Mouse (Mus musculus): ENCODE data around the gene Camkk2. TPM values are rescaled to one million over a fixed set of nuclear protein-coding genes. Genes with fewer than 3 reads are reported as not detected.

Camkk2 gene
- polyA plus RNA-seq, 1 experiment from 2014 or later = 62.1 TPM

DNA sequence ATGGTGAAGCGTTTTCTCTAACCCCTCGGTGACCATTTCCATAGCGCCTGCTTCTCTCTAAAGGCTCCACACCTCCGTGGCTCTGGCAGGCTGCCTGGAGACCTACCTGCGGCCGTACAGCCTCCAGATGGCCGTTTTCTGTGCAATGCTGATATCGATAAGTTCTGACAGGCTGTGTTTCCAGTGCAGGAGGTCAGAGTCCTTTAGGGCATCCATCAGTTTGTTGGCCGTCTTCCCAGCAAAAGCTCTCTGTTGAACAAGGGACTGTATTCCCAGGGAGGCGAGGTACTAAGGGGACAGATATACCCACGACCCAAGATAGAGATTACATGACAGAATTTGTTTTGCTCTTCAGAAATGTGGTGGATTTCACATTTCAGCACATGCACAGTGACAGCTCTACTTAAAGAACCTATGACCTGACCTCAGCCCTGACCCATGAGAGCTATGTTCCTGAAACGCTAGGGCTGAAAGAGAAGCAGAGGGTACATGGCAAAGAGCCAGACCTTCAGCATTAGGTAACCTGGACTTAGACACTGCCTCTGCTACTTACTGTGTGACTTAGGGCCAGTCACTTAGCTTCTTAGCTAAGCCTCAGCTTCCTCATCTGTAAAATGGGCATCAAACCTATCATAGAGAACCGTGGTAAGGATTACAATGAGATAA is 21.3 kb upstream of the Camkk2 start:
- Histone ChIP-seq H3K4me2 (replicated peaks) (no peak overlapping the region), H3K9ac (replicated peaks) (no peak overlapping the region), H3K9me3 (no peaks in the 10 kb centered on the region), H3K27ac (replicated peaks) (peak overlapping the region; percentile 81), H3K27me3 (no peaks in the 10 kb centered on the region), H3K4me1 (peaks cover 26% of the 10 kb centered on the region), H3K4me3 (no peak overlapping the region), H3K36me3 (peaks cover 92% of the 10 kb centered on the region)
- WGBS = 70% methylated on average over 13 of the region's 13 CpGs
- no peak for ATAC-seq (replicated peaks)

DNA sequence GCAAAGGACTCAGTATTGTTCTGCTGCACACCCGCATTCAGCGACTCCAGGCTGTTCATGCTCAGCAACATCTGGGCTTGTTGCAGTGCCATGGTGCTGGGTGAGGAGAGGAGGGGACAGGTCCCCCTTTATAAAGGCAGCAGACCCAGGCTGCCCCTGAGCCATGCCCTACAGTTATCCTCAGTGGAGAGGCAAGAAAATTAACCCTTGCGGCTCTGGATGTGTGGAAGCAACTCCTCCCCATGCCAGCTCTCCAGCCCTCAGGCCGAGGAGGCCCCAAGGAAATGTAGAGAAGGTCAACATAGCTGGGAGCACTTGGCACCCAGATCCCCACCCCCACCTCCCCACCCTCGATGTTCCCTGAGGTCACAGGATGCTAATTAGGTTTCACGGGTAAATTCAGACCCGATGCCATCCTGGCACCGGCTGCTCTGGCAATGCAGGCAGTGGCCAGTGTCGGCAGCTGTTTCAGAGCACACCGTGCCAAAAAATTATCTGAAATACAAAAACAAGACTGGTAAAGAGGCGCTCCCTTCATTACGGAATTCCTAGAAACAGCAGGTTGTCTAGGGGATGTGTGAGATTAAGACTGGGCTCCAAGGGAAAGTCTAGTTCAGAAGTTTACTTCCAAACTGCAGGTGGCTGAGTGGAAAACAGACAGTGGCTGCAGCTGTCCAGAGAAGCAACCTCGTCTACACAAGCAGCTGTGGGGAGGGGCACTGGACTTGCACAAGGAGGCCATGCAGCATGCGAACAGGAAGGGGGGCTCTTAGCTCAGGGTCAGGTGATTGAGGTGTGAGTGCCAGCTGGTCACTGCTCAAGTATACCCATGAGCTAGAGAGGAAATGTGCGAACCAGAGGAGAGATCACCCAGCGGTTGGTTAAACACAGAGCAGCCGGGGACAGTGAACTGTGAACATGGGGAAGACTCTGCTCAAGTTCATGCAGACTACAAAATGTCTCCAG is 20.5 kb upstream of the Camkk2 start:
- no peak overlapping the region for H3K4me2 ChIP-seq (replicated peaks)
- H3K4me3 ChIP-seq = no peak overlapping the region
- H3K36me3 ChIP-seq = peaks cover 92% of the 10 kb centered on the region
- no peak overlapping the region for H3K9ac ChIP-seq (replicated peaks)
- peak overlapping the region; percentile 81 for H3K27ac ChIP-seq (replicated peaks)
- ATAC-seq (replicated peaks) = peak; percentile 55; the same call in 1 of the 2 replicates
- H3K27me3 ChIP-seq = no peaks in the 10 kb centered on the region
- H3K9me3 ChIP-seq = no peaks in the 10 kb centered on the region
- peaks cover 26% of the 10 kb centered on the region for H3K4me1 ChIP-seq
- 61% methylated on average over 17 of the region's 17 CpGs for WGBS

DNA sequence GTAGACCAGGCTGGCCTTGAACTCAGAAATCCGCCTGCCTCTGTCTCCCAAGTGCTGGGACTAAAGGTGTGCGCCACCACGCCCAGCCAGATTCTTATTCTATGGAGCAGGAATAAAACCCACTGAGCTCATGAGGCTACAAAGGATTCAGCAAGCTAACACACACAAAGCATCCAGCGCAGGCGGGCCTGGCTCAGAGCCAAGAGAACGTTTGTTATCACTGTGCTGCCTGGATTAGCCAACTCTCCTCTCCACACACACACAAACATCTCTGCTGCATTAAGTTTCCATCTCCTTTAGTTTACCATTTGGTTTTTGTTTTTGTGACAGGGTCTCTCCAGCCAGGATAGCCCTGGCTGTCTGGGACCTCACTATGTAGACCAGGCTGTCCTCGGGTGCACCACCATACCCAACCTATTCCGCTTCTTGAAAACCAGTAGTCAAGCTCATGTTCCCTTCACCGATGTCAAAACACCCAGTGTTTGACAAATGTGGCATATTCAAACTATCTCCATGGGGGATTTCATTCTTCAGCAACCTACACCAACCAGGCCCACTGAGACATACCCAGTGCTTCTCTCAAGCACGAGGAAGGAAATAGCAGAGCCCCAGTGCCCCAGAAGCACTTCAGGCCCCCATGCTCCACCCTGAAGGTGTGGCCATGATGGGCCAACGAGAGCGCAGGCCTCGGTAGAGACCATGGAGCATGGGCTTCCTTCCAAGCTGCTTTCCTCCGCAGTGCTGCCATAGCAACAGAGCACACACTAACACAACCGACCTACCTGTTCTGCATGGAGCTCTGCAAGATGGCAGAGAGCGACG is 19.6 kb upstream of the Camkk2 start:
- H3K4me1 ChIP-seq = peaks cover 26% of the 10 kb centered on the region
- no peak overlapping the region for H3K4me3 ChIP-seq
- no peaks in the 10 kb centered on the region for H3K9me3 ChIP-seq
- H3K36me3 ChIP-seq = peaks cover 90% of the 10 kb centered on the region
- peak overlapping the region; percentile 81 for H3K27ac ChIP-seq (replicated peaks)
- WGBS = 38% methylated on average over 17 of the region's 17 CpGs
- no peak overlapping the region for H3K4me2 ChIP-seq (replicated peaks)
- no peaks in the 10 kb centered on the region for H3K27me3 ChIP-seq
- peak; percentile 79 for ATAC-seq (replicated peaks)
- H3K9ac ChIP-seq (replicated peaks) = no peak overlapping the region

DNA sequence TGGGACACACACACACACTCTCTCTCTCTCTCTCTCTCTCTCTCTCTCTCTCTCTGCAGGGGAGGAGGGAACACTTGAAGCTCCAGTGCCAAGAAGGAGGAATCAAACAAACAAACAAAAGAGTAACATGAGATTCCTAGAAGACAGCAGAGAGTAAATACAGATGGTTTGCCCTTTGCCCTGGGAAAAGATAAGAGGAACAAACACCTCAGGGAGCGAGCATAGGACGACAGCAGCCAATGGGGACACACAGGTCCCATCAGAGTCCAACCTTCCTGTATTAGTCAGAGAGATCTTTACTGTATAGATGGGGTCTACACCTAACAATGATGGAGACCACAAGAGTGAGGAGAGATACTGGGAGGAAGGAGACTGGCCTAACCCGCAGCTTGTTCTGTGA is 18.7 kb upstream of the Camkk2 start:
- Histone ChIP-seq H3K4me3 (no peak overlapping the region), H3K36me3 (peaks cover 90% of the 10 kb centered on the region), H3K9ac (replicated peaks) (no peak overlapping the region), H3K27ac (replicated peaks) (peak overlapping the region; percentile 81), H3K4me2 (replicated peaks) (no peak overlapping the region), H3K4me1 (peaks cover 26% of the 10 kb centered on the region), H3K27me3 (no peaks in the 10 kb centered on the region), H3K9me3 (no peaks in the 10 kb centered on the region)
- WGBS = 93% methylated on average over 3 of the region's 3 CpGs
- no peak for ATAC-seq (replicated peaks)

DNA sequence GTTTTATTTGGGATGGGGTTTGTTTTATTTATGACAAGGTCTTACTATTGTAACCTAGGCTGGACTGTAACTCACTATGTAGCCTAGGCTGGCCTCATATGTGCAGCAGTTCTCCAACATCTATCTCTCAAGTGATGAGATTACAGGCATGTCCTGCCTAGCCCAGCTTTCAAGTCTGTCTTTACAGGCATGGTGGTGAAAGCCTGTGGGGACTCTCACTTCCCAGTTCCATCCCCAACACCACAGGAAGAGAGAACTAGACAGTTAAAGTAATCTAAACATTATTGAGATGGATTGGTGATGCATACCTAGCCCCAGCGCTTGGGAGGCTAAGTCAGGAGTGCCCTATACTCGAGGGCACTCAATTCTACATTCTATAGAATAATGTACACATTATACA is 9.5 kb upstream of the Camkk2 start:
- Histone ChIP-seq H3K4me2 (replicated peaks) (no peak overlapping the region), H3K9ac (replicated peaks) (no peak overlapping the region), H3K4me3 (no peak overlapping the region), H3K27ac (replicated peaks) (no peak overlapping the region), H3K9me3 (no peaks in the 10 kb centered on the region), H3K4me1 (peaks cover 8% of the 10 kb centered on the region; the same call in 1 of the 2 replicates), H3K27me3 (no peaks in the 10 kb centered on the region), H3K36me3 (peaks cover 60% of the 10 kb centered on the region)
- ATAC-seq (replicated peaks) = no peak
- 95% methylated on average over 2 of the region's 2 CpGs for WGBS

DNA sequence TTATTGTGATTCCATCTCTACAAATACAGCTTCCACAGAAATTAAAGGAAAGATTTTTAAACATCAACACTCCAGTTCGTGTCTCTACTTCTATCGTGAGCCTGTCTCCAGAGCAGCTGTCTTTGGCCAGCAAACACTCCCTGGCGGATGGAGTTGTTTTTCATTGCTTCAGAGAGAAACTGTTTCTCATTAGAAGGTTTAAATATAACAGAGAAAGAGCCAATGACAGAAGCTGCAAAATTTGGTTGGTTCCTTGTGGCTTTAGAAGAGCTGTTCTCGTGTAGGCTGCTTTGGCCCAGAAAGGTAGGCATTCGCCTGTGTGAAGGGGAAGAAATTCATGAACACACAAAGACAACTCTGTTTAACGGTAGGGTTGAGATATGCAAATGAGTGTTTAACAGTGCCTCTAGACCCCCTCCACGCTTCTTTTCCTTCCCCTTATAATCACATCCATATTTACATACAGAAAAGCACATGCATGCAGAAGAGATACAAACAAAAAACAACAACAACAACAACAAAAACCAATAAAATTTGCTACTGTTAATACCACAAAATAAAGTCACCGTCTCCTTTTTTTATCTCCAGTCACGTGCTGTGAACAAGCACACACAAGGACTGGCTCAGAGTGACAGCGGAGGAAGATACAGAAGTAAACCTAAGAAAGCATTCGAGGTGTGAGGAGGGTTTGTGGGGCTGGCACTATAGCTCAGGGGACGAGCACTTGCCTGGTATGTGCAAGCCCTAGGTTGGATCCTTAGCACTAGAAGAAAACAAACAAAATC is 7.0 kb upstream of the Camkk2 start:
- H3K4me1 ChIP-seq = peaks cover 13% of the 10 kb centered on the region; the same call in 1 of the 2 replicates
- WGBS = 55% methylated on average over 12 of the region's 12 CpGs
- no peak overlapping the region for H3K9ac ChIP-seq (replicated peaks)
- peak overlapping the region; percentile 60; the same call in 1 of the 2 replicates for H3K27ac ChIP-seq (replicated peaks)
- H3K4me2 ChIP-seq (replicated peaks) = no peak overlapping the region
- H3K4me3 ChIP-seq = no peak overlapping the region
- no peak for ATAC-seq (replicated peaks)
- H3K27me3 ChIP-seq = no peaks in the 10 kb centered on the region
- H3K9me3 ChIP-seq = no peaks in the 10 kb centered on the region
- H3K36me3 ChIP-seq = peaks cover 42% of the 10 kb centered on the region

DNA sequence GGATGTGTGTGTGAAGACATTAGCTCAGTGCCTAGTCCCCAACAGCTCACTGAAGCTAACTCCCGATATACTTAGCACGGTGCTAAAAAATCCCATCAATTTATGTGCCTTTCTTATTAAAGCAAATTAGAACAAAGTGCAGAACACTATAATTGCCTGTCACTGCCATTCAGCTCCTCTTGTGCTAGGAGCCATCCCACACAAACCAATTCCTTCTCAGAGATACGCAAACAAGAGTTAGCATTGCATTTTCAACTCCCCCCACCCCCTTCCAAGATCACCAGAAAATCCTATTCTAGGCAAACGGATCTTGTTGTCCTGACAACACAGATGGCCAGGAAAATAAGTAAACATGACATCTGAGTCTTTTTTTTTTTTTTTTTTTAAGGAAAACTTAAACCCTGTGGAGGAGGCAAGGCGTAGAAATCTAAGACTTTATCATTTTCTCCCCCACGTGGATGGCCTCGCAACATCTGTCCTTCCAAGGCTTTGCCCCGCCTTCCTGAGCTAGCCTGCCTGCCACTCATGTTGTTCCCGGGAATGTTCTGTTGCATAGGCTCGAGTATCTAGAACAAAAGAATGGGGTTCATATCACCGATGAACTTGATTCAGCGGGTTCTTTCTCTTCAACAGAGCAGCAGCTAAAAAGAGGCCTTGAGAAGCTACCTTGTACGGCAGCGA is 4.7 kb upstream of the Camkk2 start:
- Histone ChIP-seq H3K27ac (replicated peaks) (no peak overlapping the region; the same call in none of the 2 replicates), H3K9me3 (no peaks in the 10 kb centered on the region), H3K4me1 (peaks cover 17% of the 10 kb centered on the region), H3K36me3 (peaks cover 24% of the 10 kb centered on the region), H3K4me2 (replicated peaks) (no peak overlapping the region), H3K9ac (replicated peaks) (no peak overlapping the region), H3K27me3 (no peaks in the 10 kb centered on the region), H3K4me3 (no peak overlapping the region)
- WGBS = 53% methylated on average over 14 of the region's 14 CpGs
- ATAC-seq (replicated peaks) = no peak

DNA sequence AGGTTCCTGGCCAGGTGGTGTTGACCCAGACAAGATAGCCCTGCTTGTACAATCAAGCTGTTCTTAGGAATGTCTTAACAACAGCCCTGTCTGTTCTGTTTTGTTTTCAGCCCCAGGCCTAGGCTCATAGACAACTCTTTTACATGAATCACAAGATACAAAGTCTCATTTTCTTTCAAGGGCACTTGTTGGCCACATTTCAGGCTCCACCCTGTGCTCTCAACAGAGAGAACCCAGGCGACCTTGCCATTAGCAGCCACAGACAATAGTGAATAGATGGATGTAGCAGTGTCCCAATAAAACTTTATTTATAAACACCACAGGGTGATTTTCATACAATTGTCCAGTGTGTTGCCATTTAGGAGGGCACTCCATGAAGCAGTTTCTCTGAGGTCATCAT is 2.9 kb upstream of the Camkk2 start:
- Histone ChIP-seq H3K9me3 (no peaks in the 10 kb centered on the region), H3K36me3 (peaks cover 8% of the 10 kb centered on the region), H3K4me3 (no peak overlapping the region), H3K4me2 (replicated peaks) (no peak overlapping the region), H3K27me3 (no peaks in the 10 kb centered on the region), H3K4me1 (peaks cover 31% of the 10 kb centered on the region), H3K9ac (replicated peaks) (no peak overlapping the region), H3K27ac (replicated peaks) (no peak overlapping the region)
- 57% methylated on average over 1 of the region's 1 CpGs for WGBS
- ATAC-seq (replicated peaks) = no peak

DNA sequence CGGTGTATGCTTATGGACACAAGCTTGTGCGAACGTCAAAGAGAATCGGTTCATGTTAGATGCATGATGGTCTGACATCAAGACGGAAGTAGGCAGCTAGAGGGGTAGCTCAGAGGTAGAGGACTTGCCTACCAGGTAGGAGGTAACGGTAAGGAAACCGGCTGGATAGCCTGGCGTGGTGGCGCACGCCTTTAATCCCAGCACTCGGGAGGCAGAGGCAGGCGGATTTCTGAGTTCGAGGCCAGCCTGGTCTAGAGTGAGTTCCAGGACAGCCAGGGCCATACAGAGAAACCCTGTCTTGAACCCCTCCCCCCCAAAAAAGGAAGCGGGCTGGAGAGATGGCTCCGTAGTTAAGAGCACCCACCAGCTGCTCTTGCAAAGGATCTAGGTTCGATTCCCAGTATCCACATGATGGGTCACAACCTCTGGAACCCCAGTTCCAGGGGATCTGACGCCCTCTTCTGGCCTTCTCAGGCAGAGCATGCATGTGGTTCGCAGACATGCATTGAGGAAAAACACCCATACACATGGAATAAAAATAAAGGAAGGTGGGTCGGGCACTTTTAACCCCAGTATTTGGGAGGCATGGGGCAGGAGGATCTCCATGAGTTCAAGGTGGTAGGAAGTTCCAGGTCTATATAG is 1.7 kb upstream of the Camkk2 start:
- ATAC-seq (replicated peaks) = no peak
- WGBS = 92% methylated on average over 19 of the region's 19 CpGs
- Histone ChIP-seq H3K27ac (replicated peaks) (no peak overlapping the region), H3K36me3 (no peaks in the 10 kb centered on the region), H3K4me1 (peaks cover 31% of the 10 kb centered on the region), H3K9ac (replicated peaks) (no peak overlapping the region), H3K4me3 (no peak overlapping the region), H3K9me3 (no peaks in the 10 kb centered on the region), H3K4me2 (replicated peaks) (no peak overlapping the region), H3K27me3 (no peaks in the 10 kb centered on the region)

DNA sequence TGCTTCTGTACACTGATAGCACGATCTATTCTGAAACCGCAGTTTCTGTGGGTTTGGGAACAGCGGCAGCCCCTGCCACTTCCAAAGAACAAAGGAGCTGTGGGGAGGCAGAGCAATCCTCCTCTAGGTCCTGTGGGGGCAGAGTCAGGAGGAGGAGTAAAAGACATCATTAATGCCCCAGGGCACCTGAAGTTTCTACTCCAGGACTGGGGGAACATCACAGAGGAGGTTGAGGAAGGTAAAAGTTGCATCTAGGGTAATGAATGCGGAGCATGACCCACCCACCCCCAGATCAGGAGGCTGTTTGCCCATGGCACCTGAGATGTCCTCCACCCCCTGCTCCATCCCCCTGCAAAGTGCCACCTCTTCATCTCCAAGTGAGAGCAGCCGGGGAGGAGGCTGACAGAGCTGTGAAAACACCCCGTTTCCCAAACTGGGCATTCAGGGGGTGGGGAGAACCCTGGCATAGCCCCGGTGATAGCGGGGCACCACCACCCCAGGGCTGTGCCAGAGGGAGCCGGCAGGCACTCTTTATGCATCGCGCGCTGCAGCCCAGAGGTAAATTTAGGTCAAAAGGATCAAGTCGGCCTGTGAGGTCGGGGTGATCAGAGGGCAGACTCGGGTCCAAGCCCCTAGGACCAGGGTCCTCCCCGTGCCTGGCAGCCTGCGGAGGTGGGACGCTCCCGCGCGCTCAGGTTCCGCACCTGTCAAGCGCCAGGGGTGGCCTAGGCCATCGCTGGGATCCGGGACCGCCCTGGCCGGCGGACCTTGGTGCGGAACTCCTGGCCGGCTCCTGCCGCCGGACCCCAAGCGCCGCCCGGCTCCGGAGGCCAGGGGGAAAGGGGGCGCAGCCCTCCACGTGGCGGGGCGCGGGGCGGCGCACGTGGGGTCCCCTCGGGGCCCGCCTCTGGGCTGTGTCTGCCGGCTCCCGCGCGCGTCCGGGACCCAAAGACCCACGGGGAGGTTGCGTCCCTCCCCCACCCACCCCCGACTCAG is 680 bp downstream of the Camkk2 start:
- H3K4me2 ChIP-seq (replicated peaks) = peak overlapping the region; percentile 92
- peak overlapping the region; percentile 70 for H3K27ac ChIP-seq (replicated peaks)
- WGBS = 1% methylated on average over 42 of the region's 55 CpGs
- H3K9me3 ChIP-seq = no peaks in the 10 kb centered on the region
- no peaks in the 10 kb centered on the region for H3K27me3 ChIP-seq
- H3K4me3 ChIP-seq = peak overlapping the region; percentile 92
- peak overlapping the region; percentile 85 for H3K9ac ChIP-seq (replicated peaks)
- ATAC-seq (replicated peaks) = peak; percentile 49
- peaks cover 21% of the 10 kb centered on the region for H3K4me1 ChIP-seq
- H3K36me3 ChIP-seq = no peaks in the 10 kb centered on the region
